Mouse (Mus musculus) olfactory bulb, adult 2 months (tissue): ENCODE data around the gene Tent4a.

Source experiments
- CTCF ChIP-seq: fragments of 200-500 bp; IDR thresholded peaks from 2 replicates; pipeline ENCODE4 v1.5.1; 2012; ENCODE audit warnings: low read depth, mild to moderate bottlenecking, low read length, moderate library complexity; ENCODE audit not compliant: insufficient read depth
- POLR2A ChIP-seq: fragments of 200-500 bp; IDR thresholded peaks from 2 replicates; pipeline ENCODE4 v1.6.1; 2012; ENCODE audit warnings: mild to moderate bottlenecking, low read depth, low read length, moderate library complexity; ENCODE audit not compliant: insufficient read depth

DNA sequence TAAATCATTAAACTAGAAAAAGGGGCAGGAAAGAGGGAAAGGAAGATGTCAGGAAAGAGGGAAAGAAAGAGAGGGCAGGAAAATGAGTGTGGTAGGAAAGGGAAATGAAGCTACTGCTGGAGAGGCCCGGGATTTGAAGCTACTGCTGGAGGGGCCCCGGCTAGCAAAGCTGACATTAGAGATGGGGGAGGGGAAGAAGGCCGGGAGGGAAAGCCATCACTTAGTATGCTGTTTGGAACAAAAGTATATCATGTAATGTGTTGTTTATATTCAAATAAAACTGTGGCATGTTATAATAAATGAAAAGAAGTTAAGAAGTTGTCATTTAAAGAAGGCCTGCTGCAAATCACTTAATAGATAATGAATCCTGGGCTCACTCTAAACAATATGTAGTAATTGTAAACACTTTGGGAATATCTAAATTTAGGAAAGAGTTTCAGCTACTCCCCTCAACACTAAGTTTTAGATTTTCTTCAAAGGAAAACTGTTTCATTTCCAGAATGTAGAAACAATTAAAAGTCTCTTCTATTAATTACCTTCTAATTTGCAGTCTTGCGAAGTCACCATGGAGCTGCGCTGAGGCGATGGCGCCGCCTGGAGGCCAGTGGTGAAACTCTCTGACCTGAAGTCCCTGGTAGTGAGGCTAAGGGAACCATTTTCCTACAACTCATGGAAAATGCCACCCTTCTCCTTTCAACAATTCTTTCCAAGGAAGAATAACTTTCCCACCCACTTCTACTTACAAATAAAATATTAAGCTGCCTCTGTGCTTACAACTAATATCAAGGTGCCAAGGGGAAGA, 74.6 kb downstream of the Tent4a start:
- TF ChIP-seq POLR2A = no peak
- peak; percentile 87 for TF ChIP-seq CTCF
